Mouse (Mus musculus) frontal cortex, postnatal 25 days (tissue): Measurements from ENCODE around the gene Aplp2.

Source experiments
- DNase-seq, 2 experiments: peaks; one replicate each; pipeline ENCODE4 v3.0.0; 2022; ENCODE audit warnings: low spot score in 2 of 2

Gene Aplp2

GRCm38 (mm10) chr9:31211690-31212499 lies at the start of gene Aplp2:
Aplp2 (minus strand) TSS chr9:31211815.
- peak; percentile 95 to 97 for DNase-seq

- no peak for DNase-seq
These were observed 48.6 kb upstream of the Aplp2 start for GRCm38 (mm10) chr9:31260219-31260618.

GRCm38 (mm10) chr9:31258237-31258636 lies 46.6 kb upstream of the Aplp2 start:
- DNase-seq: no peak

- no peak for DNase-seq
These were observed 44.3 kb upstream of the Aplp2 start for GRCm38 (mm10) chr9:31255953-31256352.

- DNase-seq: no peak
These were observed 43.0 kb upstream of the Aplp2 start for GRCm38 (mm10) chr9:31254697-31255004.

GRCm38 (mm10) chr9:31253866-31254696 lies 42.5 kb upstream of the Aplp2 start:
- DNase-seq: no peak

GRCm38 (mm10) chr9:31253311-31253734 lies 41.7 kb upstream of the Aplp2 start:
- no peak for DNase-seq

- no peak for DNase-seq
These were observed 40.7 kb upstream of the Aplp2 start for GRCm38 (mm10) chr9:31252182-31252799.

GRCm38 (mm10) chr9:31247447-31248220 lies 36.0 kb upstream of the Aplp2 start:
- DNase-seq: no peak

- DNase-seq: no peak
These were observed 34.8 kb upstream of the Aplp2 start for GRCm38 (mm10) chr9:31246421-31246820.

GRCm38 (mm10) chr9:31245006-31245405 lies 33.4 kb upstream of the Aplp2 start:
- DNase-seq: no peak

- no peak for DNase-seq
These were observed 32.3 kb upstream of the Aplp2 start for GRCm38 (mm10) chr9:31243939-31244333.

- DNase-seq: no peak
These were observed 31.8 kb upstream of the Aplp2 start for GRCm38 (mm10) chr9:31243306-31243938.

GRCm38 (mm10) chr9:31241208-31241699 lies 29.6 kb upstream of the Aplp2 start:
- DNase-seq: no peak

GRCm38 (mm10) chr9:31240522-31241207 lies 29.1 kb upstream of the Aplp2 start:
- no peak for DNase-seq

- no peak for DNase-seq
These were observed 27.9 kb upstream of the Aplp2 start for GRCm38 (mm10) chr9:31239551-31239950.

- no peak for DNase-seq
These were observed 26.9 kb upstream of the Aplp2 start for GRCm38 (mm10) chr9:31238526-31238925.

- DNase-seq: no peak
These were observed 24.5 kb upstream of the Aplp2 start for GRCm38 (mm10) chr9:31236079-31236478.

- DNase-seq: no peak
These were observed 23.9 kb upstream of the Aplp2 start for GRCm38 (mm10) chr9:31235489-31235888.

- no peak for DNase-seq
These were observed 23.4 kb upstream of the Aplp2 start for GRCm38 (mm10) chr9:31235030-31235429.
